ENCODE assay signal across 1 mouse cellular context in the genomic region with DNA sequence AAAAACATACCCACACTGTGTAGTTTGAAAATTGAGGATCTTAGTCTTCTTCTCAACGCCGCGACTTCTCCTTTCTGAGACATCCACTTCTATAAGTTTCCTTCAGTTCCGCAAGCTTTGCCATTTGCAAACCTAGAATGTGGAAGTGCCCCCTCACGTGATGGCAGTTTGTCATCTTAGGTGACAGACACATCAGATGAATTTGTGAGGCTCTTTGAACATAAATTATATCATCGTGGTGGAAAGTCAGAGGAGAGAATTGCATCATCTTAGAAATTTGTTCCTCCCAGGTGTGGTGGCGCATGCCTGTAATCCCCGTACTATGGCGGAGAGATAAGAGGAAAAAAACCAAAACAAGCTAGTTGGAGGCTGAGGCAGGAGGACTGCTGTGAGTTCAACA.
A peak's percentile ranks its signal among the peaks of the same experiment; 100 is the strongest.
TF ChIP-seq lines count a peak whose summit lies in the region.

No protein-coding gene starts in this region.

TF ChIP-seq in MEL, 35 proteins besides CTCF, POLR2A, EP300 and RAD21 (continued from another document):
- peak; percentile 71 for TF ChIP-seq ELF1 (IDR thresholded peaks at IDR 0.05; ENCODE audit: low read depth, low read length)
- TF ChIP-seq ZKSCAN1 (IDR thresholded peaks at IDR 0.05; ENCODE audit: low read depth, low read length): no peak
- TF ChIP-seq KAT2A (conservative IDR thresholded peaks at IDR 0.05; ENCODE audit: low read depth, low read length): no peak
- TF ChIP-seq MEF2A (IDR thresholded peaks at IDR 0.05; ENCODE audit: extremely low read depth, insufficient replicate concordance, low read depth, low read length, poor library complexity, severe bottlenecking): no peak
- peak; percentile 81 for TF ChIP-seq MYC (IDR thresholded peaks at IDR 0.05; ENCODE audit: low read depth, low read length)
- no peak for TF ChIP-seq UBTF (IDR thresholded peaks at IDR 0.05; ENCODE audit: borderline replicate concordance, insufficient read depth, low read depth, low read length)
- TF ChIP-seq GATA1 (IDR thresholded peaks at IDR 0.05; ENCODE audit: low read depth, low read length): peak; percentile 78
- 0 out of 2 replicates have a peak, but pooled peaks have one; percentile 24 for TF ChIP-seq JUND (IDR thresholded peaks at IDR 0.05; ENCODE audit: low read depth, low read length)
- 0 out of 2 replicates have a peak, but pooled peaks have one; percentile 62 for TF ChIP-seq TBP (IDR thresholded peaks at IDR 0.05; ENCODE audit: low read depth, low read length)
- no peak for TF ChIP-seq ZC3H11A (IDR thresholded peaks at IDR 0.05; ENCODE audit: low read depth, low read length)
- 0 out of 2 replicates have a peak, but pooled peaks have one; percentile 4 for TF ChIP-seq TCF12 (IDR thresholded peaks at IDR 0.05; ENCODE audit: low read depth, low read length)
- peak; percentile 58; the same call in 1 of the 2 replicates for TF ChIP-seq NRF1 (IDR thresholded peaks at IDR 0.05; ENCODE audit: insufficient read depth, low read depth, low read length, poor library complexity, severe bottlenecking)
- TF ChIP-seq GABPA (IDR thresholded peaks at IDR 0.05; ENCODE audit: low read depth, low read length): no peak
- TF ChIP-seq BHLHE40 (IDR thresholded peaks at IDR 0.05; ENCODE audit: borderline replicate concordance, low read depth, low read length): peak; percentile 100
- TF ChIP-seq ZNF384 (IDR thresholded peaks at IDR 0.05; ENCODE audit: low read depth, low read length): peak; percentile 80
- peak; percentile 77 for TF ChIP-seq MXI1 (IDR thresholded peaks at IDR 0.05; ENCODE audit: low read depth, low read length)
- TF ChIP-seq MYB (IDR thresholded peaks at IDR 0.05; ENCODE audit: low read depth, low read length): no peak
- no peak for TF ChIP-seq SMC3 (IDR thresholded peaks at IDR 0.05; ENCODE audit: low read depth, low read length)
- peak; percentile 75 for TF ChIP-seq RCOR1 (IDR thresholded peaks at IDR 0.05; ENCODE audit: low read depth, low read length)
- TF ChIP-seq SIN3A (IDR thresholded peaks at IDR 0.05; ENCODE audit: low read length): peak; percentile 86
- peak; percentile 65 to 90 for TF ChIP-seq USF2 (IDR thresholded peaks at IDR 0.05; ENCODE audit: borderline replicate concordance in 1 of 2, insufficient read depth in 1 of 2, low read depth in 1 of 2, low read length in 2 of 2)
- no peak for TF ChIP-seq CHD1 (IDR thresholded peaks at IDR 0.05; ENCODE audit: low read depth, low read length)
